Mouse (Mus musculus) thymus, postnatal 36 days (tissue): ENCODE results near the gene Smarcad1.

Source experiments
- DNase-seq, 2 experiments: peaks; one replicate each; pipeline ENCODE4 v3.0.0; 2022; ENCODE audit warnings: mixed read lengths in 2 of 2

Smarcad1 gene

DNA sequence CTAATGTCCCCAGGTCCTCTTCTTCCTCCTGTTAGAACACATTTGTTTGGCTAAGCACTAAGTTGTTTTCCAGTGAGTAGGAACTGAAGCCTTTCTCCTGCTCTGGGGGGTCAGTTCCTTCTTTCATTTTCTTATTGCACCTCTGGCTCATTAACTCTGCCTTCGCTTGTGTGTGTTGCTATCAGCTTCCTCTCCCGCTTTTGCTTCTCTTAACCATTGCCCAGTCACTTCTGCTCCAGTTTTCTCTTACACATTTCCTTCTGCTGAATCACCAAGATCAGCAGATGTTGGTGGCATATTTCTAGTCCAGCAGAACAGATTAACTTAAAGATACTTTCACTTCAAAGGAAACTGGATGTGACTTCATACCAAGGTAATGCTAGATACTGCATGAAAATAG is 72.5 kb downstream of the Smarcad1 start:
- no peak for DNase-seq

DNA sequence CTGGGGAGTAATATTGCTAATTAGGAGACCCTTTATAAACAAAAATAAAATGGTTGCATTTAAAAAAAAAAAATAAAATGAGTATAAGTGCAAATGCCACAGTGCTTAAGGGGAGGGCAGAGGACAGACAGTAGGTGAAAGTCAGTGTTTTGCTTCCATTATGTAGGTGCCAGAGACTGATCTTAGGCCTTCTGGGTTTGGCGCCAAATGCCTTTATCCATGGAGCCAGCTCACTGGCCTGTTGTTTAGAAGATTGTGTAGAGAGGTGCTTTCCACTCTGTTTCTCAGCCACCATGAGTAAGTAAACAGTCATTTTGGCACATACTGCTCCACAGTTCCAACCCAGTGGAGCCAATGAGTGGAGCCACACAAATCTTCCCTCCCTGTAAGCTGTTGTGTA is 75.2 kb downstream of the Smarcad1 start:
- no peak for DNase-seq

DNA sequence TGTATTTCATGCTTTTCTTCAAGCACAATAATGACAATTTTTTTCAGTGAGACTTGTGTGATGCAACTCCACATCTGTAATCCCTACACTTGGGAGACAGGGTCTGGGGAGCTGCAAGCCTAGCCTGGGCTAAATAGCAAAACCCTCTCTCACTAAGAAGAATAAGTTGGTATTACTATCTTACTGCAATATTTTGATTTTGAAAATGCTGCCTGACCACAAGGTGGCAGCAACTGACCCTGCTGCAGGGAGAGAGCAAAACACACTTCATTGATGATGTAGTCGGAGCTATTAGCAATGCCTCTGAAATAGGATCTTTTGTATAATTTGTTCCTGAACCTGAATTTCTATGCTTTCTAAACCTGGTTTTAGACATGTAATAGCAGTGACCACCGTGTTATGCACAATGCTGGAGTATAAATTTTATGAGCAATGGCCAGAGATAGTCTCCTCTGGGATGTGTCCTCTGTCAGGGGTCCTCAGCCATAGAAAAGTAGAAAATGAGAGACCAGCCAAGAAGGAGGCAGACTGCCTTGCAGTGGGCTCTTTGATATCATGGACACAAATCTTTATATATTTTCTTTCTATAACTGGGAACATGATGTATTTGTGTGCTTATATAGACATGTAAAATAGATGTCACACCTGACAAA is 83.8 kb downstream of the Smarcad1 start:
- peak; percentile 26 to 29 for DNase-seq

DNA sequence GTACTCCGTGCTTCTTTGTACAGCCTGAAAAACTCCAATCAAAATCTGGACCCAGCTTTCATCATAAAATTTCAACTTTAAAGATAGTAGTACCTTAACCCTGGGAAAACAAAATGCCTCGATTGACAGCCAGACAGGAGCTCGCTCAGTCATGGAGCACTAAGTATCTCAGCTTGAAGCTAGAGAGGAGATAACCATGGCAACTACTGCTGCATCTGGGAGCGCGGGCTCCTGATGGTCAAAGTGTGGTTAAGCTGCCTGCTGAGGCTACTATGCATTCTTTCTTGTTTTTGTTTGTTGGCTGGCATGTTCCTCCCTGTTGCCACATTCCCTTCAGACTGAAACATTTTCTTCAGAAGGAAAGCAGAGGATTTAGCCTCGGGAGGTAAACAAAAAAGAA is 90.0 kb downstream of the Smarcad1 start:
- DNase-seq = no peak

DNA sequence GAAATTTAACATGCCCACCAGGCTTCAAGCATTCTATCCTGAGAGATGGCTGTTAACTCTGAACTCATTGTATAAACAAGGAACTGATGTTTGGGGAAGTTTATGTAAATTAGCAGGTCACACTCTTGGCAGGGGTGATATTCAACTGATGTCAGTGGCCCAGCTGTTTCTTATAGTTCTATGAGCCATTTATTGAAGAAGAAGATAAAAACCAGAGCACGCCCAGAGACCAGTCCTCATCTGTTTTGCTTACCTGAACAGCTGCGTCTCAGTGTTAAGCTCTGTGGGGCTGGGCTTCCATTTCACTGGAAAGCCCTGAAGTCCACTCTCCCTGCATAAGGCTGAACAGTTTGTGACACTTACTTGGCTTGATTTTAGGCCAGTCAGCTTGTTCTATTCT is 95.4 kb downstream of the Smarcad1 start:
- no peak for DNase-seq

DNA sequence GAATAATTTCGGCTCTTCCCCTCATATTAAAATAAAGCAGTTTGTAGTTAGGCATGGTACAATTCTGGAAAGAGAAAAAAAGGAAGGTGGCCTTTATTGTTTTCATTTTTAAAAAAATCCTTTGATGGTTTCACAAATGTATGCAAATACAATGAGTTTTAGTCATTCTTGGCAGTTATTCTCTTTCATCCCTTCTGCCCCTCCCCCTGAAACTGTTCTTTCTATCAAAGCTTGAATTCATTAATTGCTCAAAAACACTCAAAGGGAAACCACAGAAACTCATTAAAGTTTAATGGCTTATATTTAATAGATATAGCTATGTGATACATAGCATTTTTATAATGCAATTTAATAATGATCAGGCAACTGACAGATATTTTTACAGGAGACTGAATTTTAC is 95.9 kb downstream of the Smarcad1 start:
- no peak for DNase-seq

DNA sequence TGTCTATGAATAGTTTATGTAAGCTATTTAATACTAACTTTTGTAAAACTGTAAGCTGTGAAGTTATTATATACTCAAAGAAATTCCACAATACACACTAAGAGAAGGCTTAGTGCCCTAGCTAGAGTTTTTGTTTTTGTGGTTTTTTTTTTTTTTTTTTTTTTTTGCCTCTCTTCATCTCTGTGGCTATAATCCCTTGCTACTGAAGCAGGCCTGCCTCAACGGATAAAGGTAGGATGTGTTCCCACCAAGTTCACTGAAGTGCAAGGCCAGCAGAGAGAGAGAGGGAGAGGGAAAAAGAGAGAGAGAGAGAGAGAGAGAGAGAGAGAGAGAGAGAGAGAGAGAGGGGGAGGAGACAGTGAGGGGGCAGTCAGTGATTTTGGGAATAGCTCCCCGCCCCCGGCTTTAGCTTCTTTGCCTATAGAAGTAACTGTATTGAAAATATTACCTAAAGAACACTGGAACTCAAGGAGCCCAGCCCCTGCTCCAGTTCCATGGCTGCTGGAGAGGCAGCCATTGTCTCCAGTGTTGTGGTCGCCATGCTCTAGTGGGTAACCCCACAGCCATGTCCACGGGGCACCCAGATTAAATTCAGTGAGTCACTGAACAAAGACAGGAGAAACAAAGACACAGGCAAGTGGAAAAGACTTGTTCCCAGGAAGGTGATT is 97.8 kb downstream of the Smarcad1 start:
- no peak for DNase-seq

DNA sequence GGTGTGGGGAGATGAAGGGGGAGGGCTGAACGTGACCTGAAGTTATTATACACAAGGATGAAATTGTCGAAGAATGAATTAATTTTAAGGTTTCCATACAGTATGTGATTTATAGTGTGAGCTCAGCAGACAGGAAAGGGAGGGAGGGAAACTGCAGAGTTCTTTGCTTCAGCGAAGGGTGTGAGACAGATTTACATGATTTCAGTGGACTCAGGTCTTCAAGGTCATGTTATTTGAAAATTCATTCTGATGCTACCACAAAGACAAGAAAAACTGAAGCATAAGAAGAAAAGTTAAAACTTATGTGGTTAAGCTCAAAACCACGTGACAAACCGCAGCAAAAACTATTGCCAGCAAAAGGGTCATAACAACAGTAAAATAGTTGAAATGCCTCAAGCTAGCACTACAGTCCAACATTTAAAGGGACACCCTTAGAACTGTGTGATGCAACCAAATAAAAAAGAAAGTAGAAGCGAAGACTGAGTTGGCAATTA is 98.4 kb downstream of the Smarcad1 start:
- no peak for DNase-seq

DNA sequence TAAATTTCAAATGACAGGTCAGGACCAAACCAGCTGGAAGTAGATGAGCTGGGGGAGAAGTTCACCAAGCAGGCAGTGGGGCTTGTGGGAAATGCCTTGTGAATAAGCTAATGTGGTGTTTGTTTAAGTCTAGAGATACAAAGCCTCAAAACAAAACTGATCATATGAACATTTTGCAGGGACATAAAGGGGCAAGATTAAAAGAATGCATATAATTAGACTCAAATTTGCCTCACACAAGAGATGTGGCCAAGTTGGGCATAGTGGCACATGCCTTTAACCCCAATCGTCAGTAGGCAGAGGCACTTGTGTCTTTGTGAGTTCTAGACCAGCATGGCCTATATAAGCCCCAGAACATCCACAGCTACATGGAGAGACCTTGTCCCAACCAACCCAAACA is 99.9 kb downstream of the Smarcad1 start:
- DNase-seq = no peak

DNA sequence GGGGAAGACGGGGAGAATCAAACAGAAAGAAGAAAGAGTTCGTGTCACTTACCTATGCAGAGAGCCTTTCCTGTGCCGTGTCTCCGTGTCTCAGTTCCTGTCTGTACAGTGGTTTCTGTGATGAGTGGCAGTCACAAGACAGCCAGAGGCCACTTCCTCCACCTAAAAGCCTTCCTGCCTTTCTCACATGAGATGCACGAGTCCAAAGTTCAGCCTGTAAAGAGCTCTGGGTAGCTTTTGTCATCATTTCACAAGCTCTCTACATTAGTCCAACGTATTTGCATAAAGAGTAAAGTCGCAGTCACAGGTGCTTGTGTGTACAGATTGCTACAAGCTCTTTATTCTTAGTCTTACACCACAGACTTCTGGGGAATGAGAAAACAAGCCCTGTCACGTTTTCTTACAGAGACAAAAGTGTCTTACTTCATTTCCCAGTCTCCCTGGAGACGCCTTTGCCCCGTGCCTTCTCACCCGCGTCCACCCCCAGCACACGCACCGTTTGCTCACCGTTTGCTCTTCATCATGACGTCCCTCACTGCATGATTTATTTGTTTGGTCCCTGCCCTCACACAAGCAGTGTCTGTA is 102.3 kb downstream of the Smarcad1 start, which contains the start of gene Hpgds:
Gene Hpgds, minus strand, starts transcription at position 288 of the 585 bp plus-strand sequence.
- DNase-seq = peak; percentile 40 to 47

DNA sequence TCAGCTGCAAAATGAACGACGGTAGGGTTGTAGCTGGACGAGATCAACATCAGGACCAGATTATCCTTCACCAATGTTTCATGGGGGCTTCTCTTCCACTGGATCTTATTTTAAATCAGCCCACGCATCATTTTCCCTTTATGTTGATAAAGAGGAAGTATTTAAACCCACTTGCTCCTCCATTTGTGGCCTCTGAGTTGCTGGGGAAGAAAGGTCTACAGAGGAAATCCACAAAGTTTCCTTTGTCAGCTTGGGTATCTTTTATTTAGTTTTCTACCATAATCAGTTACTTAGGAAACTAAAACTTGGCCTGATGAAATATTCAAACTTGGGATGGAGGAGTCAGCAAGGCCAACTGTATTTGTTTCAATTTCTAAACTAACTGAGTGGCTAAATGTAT is 104.0 kb downstream of the Smarcad1 start:
- no peak for DNase-seq

DNA sequence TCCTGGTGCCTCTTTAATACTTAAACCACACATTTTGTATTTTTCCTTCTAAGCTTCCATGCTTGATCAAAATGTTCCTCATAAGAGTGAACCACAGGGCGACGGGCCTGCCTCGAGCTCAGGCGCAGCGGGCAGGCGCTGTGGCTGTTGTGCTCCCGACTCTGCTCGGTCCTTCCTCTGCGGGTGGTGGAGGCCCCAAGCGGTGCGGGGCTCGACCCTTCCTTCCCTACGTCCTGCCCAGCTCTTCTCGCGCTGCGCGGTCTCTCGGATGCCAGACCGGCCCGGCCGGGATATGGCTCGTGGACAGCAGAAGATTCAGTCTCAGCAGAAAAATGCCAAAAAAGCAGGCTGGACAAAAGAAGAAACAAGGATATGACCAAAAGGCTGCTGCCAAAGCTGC is 108.3 kb downstream of the Smarcad1 start:
- no peak for DNase-seq

DNA sequence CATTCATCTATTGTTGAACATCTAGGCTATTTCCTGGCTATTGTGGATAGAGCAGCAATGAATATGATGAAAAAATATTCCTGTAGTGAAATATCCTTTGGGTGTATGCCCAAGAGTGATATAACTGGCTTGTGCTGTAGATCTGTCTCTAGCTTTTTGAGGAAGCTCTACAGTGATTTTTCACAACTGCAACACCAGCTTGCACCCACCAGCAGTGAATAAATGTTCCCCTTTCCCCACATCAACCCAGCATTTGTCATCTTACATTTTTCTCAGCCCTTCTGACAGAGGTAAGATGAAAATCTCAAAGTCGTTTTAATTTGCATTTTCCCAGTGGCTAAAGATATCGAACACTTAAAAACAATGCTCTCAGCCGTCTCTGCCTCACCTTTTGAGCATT is 111.2 kb downstream of the Smarcad1 start:
- DNase-seq = no peak

DNA sequence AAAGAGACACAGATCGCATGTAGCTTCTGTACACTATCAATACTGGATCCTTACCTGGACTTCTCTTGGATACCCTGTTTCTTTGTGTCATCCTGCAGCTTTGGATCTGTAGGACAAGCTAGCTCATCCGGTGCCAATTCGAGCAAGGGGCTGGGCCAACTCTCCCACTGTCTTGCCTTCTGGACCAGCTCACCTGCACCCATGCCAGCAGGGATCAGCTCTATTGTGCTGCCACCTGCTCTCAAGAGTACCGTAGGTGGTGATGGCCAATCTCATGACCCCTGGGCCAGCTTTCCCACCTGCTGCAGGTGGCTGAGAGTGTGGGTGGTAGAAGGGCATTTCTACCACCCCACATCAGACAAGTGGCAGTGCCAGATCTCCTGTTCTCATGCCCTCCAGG is 114.7 kb downstream of the Smarcad1 start:
- no peak for DNase-seq

DNA sequence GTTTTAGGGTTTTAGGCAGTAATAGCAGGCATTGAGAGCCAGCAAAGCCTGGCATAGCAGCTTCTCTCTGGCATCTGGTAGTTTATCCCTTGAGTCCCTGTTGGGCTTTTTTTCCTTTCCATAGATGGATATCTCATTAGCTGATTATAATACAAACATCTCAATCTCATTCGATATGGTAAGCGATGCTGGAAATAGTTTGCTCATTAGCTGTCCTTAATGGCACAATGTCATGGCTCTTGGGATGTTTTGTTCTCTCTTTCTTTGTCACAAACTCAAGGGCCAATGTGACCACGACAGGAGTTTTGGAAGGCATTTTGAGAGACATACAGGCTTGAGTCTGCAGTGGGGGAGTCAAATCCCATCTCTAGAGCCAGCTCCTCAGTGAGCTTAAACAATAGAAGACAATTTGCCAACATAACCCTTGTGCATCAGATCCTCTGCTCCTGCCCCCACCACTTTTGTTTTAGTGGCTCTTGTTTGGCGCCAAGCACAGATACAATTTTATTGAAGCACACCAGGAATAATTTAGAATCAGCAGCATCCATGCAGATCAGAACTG is 117.1 kb downstream of the Smarcad1 start:
- DNase-seq = no peak

DNA sequence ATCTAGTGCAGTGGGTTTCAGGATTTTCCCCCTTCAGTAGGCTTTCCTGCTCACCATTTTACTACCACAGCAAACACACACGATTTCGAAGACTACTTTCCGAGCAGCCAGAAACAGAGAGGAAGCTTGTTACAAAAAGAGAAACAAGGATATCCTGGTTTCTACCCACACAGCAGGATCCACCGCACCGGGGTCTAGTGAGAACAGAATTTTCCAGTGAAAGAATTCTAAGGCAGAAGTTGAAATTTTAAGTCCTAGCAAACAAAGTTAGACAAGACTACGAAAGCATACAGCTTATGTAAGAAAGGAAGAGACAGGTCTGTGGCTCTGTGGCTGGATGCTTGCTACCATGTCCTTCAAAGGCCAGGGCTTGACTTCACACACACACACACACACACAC is 121.8 kb downstream of the Smarcad1 start:
- DNase-seq = no peak

DNA sequence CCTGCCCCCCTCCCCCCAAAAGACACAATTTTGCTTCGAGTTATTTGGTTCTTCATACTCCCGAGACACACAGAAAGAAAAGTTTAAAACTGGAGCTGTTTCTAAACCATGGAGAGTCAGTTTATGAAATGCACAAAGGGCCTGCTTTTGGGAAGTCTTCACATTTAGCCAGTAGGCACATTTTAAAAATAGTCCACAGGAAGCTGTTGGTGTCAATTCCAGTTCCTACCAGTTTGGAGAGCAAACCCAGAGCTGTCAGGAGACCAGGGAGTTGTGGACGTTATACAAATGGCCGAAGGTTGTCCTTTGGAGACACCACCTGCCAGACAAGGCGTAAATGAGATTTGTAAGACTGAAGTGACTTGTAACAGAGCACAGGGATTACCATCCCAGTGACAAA is 122.6 kb downstream of the Smarcad1 start:
- DNase-seq = no peak
